Mouse (Mus musculus) R1 (cell line): ENCODE results near the gene Desi1.

Source experiments
- DNase-seq: peaks from one replicate; pipeline ENCODE4 v3.0.0-alpha.2; 2018; ENCODE audit warnings: low read depth, low spot score

Desi1 gene

GRCm38 (mm10) chr15:82019288-82019687, 14.4 kb downstream of the Desi1 start:
- no peak for DNase-seq

- DNase-seq, result no peak
Measured at GRCm38 (mm10) chr15:82017461-82017860, 16.2 kb downstream of the Desi1 start.

GRCm38 (mm10) chr15:82016830-82017229, 16.8 kb downstream of the Desi1 start:
- DNase-seq, result no peak

GRCm38 (mm10) chr15:82016101-82016808, 17.4 kb downstream of the Desi1 start:
- DNase-seq, result peak; percentile 99

- peak; percentile 46 for DNase-seq
Measured at GRCm38 (mm10) chr15:82015392-82016100, 18.1 kb downstream of the Desi1 start.

GRCm38 (mm10) chr15:82014745-82015391, 18.8 kb downstream of the Desi1 start:
- no peak for DNase-seq

- DNase-seq, result no peak
Measured at GRCm38 (mm10) chr15:82011947-82012346, 21.7 kb downstream of the Desi1 start.

GRCm38 (mm10) chr15:82004257-82004656, 29.4 kb downstream of the Desi1 start:
- DNase-seq, result no peak

GRCm38 (mm10) chr15:81993992-81994391, 39.7 kb downstream of the Desi1 start:
- DNase-seq, result no peak

GRCm38 (mm10) chr15:81990549-81990948, 43.1 kb downstream of the Desi1 start:
- no peak for DNase-seq

- DNase-seq, result peak; percentile 87
Measured at GRCm38 (mm10) chr15:81989371-81990062, 44.1 kb downstream of the Desi1 start.

- DNase-seq, result no peak
Measured at GRCm38 (mm10) chr15:81987646-81988045, 46.0 kb downstream of the Desi1 start, which contains the start of gene Xrcc6. TSS of gene Xrcc6 (plus strand) at chr15:81987835.

- DNase-seq, result peak; percentile 60
Measured at GRCm38 (mm10) chr15:81985267-81986161, 48.1 kb downstream of the Desi1 start.

GRCm38 (mm10) chr15:81982173-81982572, 51.5 kb downstream of the Desi1 start:
- peak; percentile 60 for DNase-seq

GRCm38 (mm10) chr15:81980321-81980720, 53.3 kb downstream of the Desi1 start, which contains the start of gene 1700029P11Rik:
TSS of gene 1700029P11Rik (plus strand) at chr15:81980540.
- peak; percentile 79 for DNase-seq

- peak; percentile 81 for DNase-seq
Measured at GRCm38 (mm10) chr15:81975156-81975555, 58.5 kb downstream of the Desi1 start.

- DNase-seq, result peak; percentile 84
Measured at GRCm38 (mm10) chr15:81970498-81970897, 63.2 kb downstream of the Desi1 start.

- DNase-seq, result peak; percentile 88
Measured at GRCm38 (mm10) chr15:81969635-81970034, 64.0 kb downstream of the Desi1 start.

- peak; percentile 95 for DNase-seq
Measured at GRCm38 (mm10) chr15:81969173-81969572, 64.5 kb downstream of the Desi1 start.

- peak; percentile 48 for DNase-seq
Measured at GRCm38 (mm10) chr15:81968447-81968846, 65.2 kb downstream of the Desi1 start.

- peak; percentile 85 for DNase-seq
Measured at GRCm38 (mm10) chr15:81967821-81968220, 65.8 kb downstream of the Desi1 start.
